Mouse (Mus musculus): ENCODE data around the gene Gm47791.

Gm47791 gene

DNA sequence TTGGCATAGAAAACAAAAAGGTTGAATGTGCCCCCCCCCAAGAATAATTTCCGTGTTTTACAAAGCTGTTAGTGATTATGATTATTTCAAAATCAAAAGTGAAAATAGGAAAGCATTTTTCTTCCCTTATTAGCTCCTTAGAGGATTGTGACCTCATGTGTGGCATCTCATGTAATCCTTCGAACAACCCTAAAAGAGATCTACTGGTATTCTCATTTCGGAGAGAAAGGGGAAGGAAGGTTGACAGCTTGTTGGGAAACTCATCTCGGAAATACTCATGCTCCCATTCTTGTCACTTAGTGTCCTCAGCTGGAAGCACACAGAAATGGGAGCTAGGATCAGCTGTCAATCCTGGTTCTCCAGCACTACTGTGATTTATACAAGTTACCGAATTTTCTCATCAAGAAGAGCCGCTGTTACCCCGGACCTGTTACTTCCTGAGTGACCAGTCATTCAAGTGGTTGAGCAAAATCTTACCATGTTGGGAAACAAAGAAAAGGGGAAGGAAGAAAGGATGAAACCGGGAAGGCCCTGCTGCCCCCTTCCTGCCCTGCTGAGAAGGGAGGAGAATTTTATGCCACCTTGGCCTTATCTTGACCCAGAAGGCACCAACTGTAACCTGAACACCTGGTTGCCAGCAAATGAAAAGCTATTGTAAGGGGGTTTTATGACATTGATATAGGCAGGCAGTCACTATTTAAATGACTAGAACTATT, 9.4 kb downstream of the Gm47791 start:
- Histone ChIP-seq H3K27me3 (ENCODE audit: insufficient read depth, low read length) (no peaks in the 10 kb centered on the region), H3K4me1 (replicated peaks; ENCODE audit: low read depth, low read length) (no peaks in the 10 kb centered on the region), H3K9me3 (ENCODE audit: low read length) (no peaks in the 10 kb centered on the region), H3K4me3 (replicated peaks; ENCODE audit: low read length) (no peak overlapping the region), H3K36me3 (ENCODE audit: insufficient read depth, low read length) (peaks cover 3% of the 10 kb centered on the region; the same call in 1 of the 2 replicates)
- TF ChIP-seq POU5F1 (IDR thresholded peaks at IDR 0.05; ENCODE audit: borderline replicate concordance, low read length) (no peak), CTCF (conservative IDR thresholded peaks at IDR 0.05; ENCODE audit: low read length) (no peak), NANOG (IDR thresholded peaks at IDR 0.05; ENCODE audit: borderline replicate concordance, low read length) (no peak)

DNA sequence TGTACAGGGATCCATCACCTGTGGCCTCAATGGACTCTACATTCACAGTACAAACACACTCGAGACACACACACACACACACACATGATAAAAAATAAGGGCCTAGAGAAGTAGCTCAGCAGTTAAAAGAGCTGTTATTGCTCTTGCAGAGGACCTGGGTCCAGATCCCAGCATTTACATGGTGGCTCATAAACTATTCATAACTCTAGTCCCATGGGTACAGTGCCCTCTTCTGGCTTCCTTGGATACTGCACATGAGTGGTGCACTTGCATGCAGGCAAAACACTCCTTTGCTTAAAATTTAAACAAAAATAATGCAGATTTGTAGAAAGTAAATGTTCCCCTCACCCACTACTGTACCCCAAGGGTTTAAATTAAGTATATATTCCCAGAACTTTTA, 11.5 kb downstream of the Gm47791 start:
- TF ChIP-seq CTCF (conservative IDR thresholded peaks at IDR 0.05; ENCODE audit: low read length) = peak; percentile 84
- TF ChIP-seq POU5F1 (IDR thresholded peaks at IDR 0.05; ENCODE audit: borderline replicate concordance, low read length) = no peak

DNA sequence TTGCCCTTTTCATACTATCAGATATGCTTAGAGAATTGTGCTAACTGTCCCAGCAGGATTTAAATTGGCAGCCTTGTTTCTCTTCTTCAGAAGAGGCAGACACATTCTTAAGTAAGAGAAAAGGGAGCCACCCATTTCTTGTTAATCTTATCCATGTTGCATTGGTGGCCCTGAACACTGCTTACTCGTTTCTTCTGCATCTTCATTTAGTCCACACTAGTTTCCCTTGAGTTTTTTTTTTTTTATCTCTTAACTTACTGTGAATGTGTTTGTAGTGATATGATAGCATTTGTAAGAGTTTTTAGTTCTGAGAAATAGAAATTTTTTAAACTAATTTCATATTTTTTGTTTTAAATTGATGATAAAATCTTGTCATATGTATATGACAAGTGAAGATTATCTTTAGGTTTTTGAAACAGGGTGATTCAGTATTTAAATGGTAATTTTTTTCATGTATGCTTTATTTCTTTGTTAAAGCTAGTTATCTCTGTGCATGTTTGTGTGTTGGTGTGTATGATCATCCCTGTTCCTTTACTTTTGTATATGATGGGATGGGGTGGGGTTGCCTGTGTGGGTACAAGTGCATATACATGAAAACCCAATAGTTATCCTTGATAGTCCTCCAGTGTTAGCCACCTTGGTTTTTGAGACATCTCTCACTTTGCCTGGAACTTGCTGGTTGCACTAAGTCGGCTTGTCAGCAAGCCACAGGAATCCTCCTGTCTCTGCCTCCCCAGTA, 23.2 kb downstream of the Gm47791 start:
- peaks cover 22% of the 10 kb centered on the region for H3K36me3 ChIP-seq (ENCODE audit: insufficient read depth, low read length)
- H3K4me1 ChIP-seq (replicated peaks; ENCODE audit: low read depth, low read length) = no peaks in the 10 kb centered on the region
- no peaks in the 10 kb centered on the region for H3K27me3 ChIP-seq (ENCODE audit: insufficient read depth, low read length)
- TF ChIP-seq NANOG (IDR thresholded peaks at IDR 0.05; ENCODE audit: borderline replicate concordance, low read length) (no peak), CTCF (conservative IDR thresholded peaks at IDR 0.05; ENCODE audit: low read length) (no peak), POU5F1 (IDR thresholded peaks at IDR 0.05; ENCODE audit: borderline replicate concordance, low read length) (no peak)
- no peaks in the 10 kb centered on the region for H3K9me3 ChIP-seq (ENCODE audit: low read length)
- H3K4me3 ChIP-seq (replicated peaks; ENCODE audit: low read length) = no peak overlapping the region

More for the DNA sequence above, 11.5 kb downstream of the Gm47791 start:
- H3K27me3 ChIP-seq (ENCODE audit: insufficient read depth, low read length) = no peaks in the 10 kb centered on the region
- H3K9me3 ChIP-seq (ENCODE audit: low read length) = no peaks in the 10 kb centered on the region
- no peaks in the 10 kb centered on the region for H3K4me1 ChIP-seq (replicated peaks; ENCODE audit: low read depth, low read length)
- no peak overlapping the region for H3K4me3 ChIP-seq (replicated peaks; ENCODE audit: low read length)
- peaks cover 21% of the 10 kb centered on the region for H3K36me3 ChIP-seq (ENCODE audit: insufficient read depth, low read length)

DNA sequence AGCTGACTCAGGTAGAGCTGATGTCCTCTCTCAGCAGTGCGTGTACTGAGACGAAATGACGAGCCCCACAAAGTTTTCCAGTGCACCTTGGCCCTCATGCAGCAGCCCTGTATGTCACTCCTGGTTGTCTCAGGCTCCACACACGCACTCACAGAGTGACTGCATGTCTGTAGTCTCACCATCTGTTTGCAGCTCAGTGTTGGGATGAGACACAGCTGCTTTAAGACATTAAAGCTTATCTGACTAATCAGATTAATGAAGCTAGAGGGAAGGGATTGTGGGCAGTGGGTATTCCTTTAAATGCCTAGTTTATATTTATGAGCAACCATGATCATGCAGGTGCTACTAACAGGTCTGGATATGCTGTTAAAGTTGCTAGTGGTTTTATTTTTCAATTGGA, 24.6 kb downstream of the Gm47791 start:
- H3K4me1 ChIP-seq (replicated peaks; ENCODE audit: low read depth, low read length) = no peaks in the 10 kb centered on the region
- no peak overlapping the region for H3K4me3 ChIP-seq (replicated peaks; ENCODE audit: low read length)
- peaks cover 23% of the 10 kb centered on the region for H3K36me3 ChIP-seq (ENCODE audit: insufficient read depth, low read length)
- no peaks in the 10 kb centered on the region for H3K9me3 ChIP-seq (ENCODE audit: low read length)
- H3K27me3 ChIP-seq (ENCODE audit: insufficient read depth, low read length) = no peaks in the 10 kb centered on the region
- TF ChIP-seq NANOG (IDR thresholded peaks at IDR 0.05; ENCODE audit: borderline replicate concordance, low read length) (no peak), CTCF (conservative IDR thresholded peaks at IDR 0.05; ENCODE audit: low read length) (no peak), POU5F1 (IDR thresholded peaks at IDR 0.05; ENCODE audit: borderline replicate concordance, low read length) (no peak)

DNA sequence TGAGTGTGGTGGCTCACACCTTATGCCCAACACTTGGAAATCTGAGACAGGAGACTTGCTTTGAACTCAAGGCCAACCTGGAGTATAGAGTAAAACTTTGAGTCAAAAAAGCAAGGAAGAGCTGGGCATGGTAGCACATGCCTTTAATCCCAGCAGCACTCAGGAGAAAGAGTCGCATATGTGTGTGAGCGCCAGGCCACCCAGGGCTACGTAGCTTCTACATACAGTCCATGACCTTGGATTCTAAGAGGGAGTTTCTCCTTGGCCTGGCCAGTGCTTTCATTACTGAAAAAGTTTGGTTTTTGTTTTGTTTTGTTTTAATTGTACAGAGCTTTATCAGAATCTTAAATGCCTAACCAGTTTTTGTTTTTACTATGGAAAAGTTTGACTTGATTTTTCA, 27.1 kb downstream of the Gm47791 start:
- H3K27me3 ChIP-seq (ENCODE audit: insufficient read depth, low read length) = no peaks in the 10 kb centered on the region
- H3K4me1 ChIP-seq (replicated peaks; ENCODE audit: low read depth, low read length) = no peaks in the 10 kb centered on the region
- H3K4me3 ChIP-seq (replicated peaks; ENCODE audit: low read length) = no peak overlapping the region
- TF ChIP-seq POU5F1 (IDR thresholded peaks at IDR 0.05; ENCODE audit: borderline replicate concordance, low read length) = no peak
- no peak for TF ChIP-seq CTCF (conservative IDR thresholded peaks at IDR 0.05; ENCODE audit: low read length)
- no peak for TF ChIP-seq NANOG (IDR thresholded peaks at IDR 0.05; ENCODE audit: borderline replicate concordance, low read length)
- no peaks in the 10 kb centered on the region for H3K9me3 ChIP-seq (ENCODE audit: low read length)
- peaks cover 31% of the 10 kb centered on the region for H3K36me3 ChIP-seq (ENCODE audit: insufficient read depth, low read length)

DNA sequence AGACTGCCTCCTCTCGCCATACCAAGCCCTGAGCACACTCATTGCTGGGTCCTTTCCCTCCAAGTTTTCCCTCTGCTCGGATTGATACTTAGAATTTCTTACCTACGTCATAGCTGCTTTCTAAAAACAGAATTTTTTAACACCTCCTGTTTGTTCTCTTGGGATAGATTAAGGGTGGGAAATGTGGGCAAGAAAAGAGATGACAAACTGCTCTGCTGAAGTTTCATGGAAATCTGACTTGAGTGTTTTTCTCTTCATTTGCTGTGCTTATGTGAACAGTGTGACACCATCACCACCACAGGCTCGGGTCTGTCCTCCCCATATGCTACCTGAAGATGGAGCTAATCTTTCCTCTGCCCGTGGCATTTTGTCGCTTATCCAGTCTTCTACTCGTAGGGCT, 29.5 kb downstream of the Gm47791 start:
- Histone ChIP-seq H3K9me3 (ENCODE audit: low read length) (no peaks in the 10 kb centered on the region), H3K36me3 (ENCODE audit: insufficient read depth, low read length) (peaks cover 47% of the 10 kb centered on the region), H3K4me1 (replicated peaks; ENCODE audit: low read depth, low read length) (no peaks in the 10 kb centered on the region), H3K4me3 (replicated peaks; ENCODE audit: low read length) (no peak overlapping the region), H3K27me3 (ENCODE audit: insufficient read depth, low read length) (no peaks in the 10 kb centered on the region)
- TF ChIP-seq NANOG (IDR thresholded peaks at IDR 0.05; ENCODE audit: borderline replicate concordance, low read length) (no peak), POU5F1 (IDR thresholded peaks at IDR 0.05; ENCODE audit: borderline replicate concordance, low read length) (no peak), CTCF (conservative IDR thresholded peaks at IDR 0.05; ENCODE audit: low read length) (no peak)

DNA sequence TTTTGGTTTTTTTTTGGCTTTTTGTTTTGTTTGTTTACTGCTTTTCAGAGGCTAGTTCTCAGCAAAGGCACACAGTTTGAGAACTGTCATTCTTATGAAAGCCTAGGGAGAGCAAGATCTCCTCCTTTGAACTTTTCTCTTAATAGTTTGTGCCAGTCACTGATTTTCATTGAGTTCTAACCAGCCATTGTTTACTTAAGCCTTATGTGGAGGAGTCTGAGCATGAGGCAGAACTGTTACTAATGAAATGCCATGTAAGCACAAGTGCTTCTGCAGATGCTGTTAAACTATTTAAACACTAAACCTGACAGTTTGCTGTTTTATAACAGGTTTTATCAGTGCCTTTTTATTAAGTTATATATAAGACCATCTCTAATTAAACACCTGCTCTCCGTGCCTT, 33.0 kb downstream of the Gm47791 start:
- H3K4me3 ChIP-seq (replicated peaks; ENCODE audit: low read length) = no peak overlapping the region
- H3K9me3 ChIP-seq (ENCODE audit: low read length) = no peaks in the 10 kb centered on the region
- H3K27me3 ChIP-seq (ENCODE audit: insufficient read depth, low read length) = no peaks in the 10 kb centered on the region
- TF ChIP-seq NANOG (IDR thresholded peaks at IDR 0.05; ENCODE audit: borderline replicate concordance, low read length) (no peak), CTCF (conservative IDR thresholded peaks at IDR 0.05; ENCODE audit: low read length) (no peak), POU5F1 (IDR thresholded peaks at IDR 0.05; ENCODE audit: borderline replicate concordance, low read length) (no peak)
- no peaks in the 10 kb centered on the region for H3K4me1 ChIP-seq (replicated peaks; ENCODE audit: low read depth, low read length)
- peaks cover 77% of the 10 kb centered on the region for H3K36me3 ChIP-seq (ENCODE audit: insufficient read depth, low read length)

DNA sequence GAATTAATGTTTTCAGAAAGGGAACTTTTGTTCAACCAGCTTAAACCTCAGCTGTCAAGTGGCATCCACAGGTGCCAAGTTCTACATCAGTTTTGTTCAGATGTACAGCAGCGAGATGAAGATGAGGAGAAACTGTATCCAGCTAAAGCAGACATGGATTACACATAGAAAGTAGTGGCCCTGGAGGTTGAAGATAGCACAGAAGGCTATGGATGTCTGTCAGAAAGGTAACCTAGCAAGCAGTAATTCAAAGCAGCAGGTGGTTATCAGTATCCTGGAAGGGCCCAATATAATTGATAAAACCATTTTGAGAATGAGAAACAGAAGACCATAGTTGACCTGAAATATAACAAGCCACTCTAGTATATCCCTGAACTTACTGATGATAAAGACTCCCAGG, 37.7 kb downstream of the Gm47791 start:
- Histone ChIP-seq H3K36me3 (ENCODE audit: insufficient read depth, low read length) (peaks cover 94% of the 10 kb centered on the region), H3K27me3 (ENCODE audit: insufficient read depth, low read length) (no peaks in the 10 kb centered on the region), H3K9me3 (ENCODE audit: low read length) (no peaks in the 10 kb centered on the region), H3K4me1 (replicated peaks; ENCODE audit: low read depth, low read length) (no peaks in the 10 kb centered on the region), H3K4me3 (replicated peaks; ENCODE audit: low read length) (no peak overlapping the region)
- TF ChIP-seq CTCF (conservative IDR thresholded peaks at IDR 0.05; ENCODE audit: low read length) = no peak
- TF ChIP-seq POU5F1 (IDR thresholded peaks at IDR 0.05; ENCODE audit: borderline replicate concordance, low read length) = no peak
- TF ChIP-seq NANOG (IDR thresholded peaks at IDR 0.05; ENCODE audit: borderline replicate concordance, low read length) = no peak
